Mouse (Mus musculus) liver, embryonic 15.5 days (tissue): ENCODE results near the gene Atxn7l1. TPM values are rescaled to one million over a fixed set of nuclear protein-coding genes. Genes with fewer than 3 reads are reported as not detected.

Source experiments
- ATAC-seq: fragments of 200-750 bp; cut with Nextera tagmentation; 2 replicates; pipeline ENCODE4 v1.8.0; 2017; ENCODE audit warnings: moderate number of reproducible peaks, mild to moderate bottlenecking, moderate library complexity; ENCODE audit not compliant: insufficient read depth
- H3K27ac ChIP-seq: fragments of 300-500 bp; sonication (generic); replicated peaks from 2 replicates; pipeline ENCODE4 v1.5.1; 2015; ENCODE audit warnings: mild to moderate bottlenecking, inconsistent platforms
- H3K27me3 ChIP-seq: fragments of 300-500 bp; sonication (generic); 2 replicates; pipeline ENCODE4 v1.6.1; 2015; ENCODE audit warnings: mild to moderate bottlenecking, inconsistent platforms
- H3K36me3 ChIP-seq: fragments of 300-500 bp; sonication (generic); replicated peaks from 2 replicates; pipeline ENCODE4 v1.6.1; 2015; ENCODE audit warnings: moderate library complexity, mild to moderate bottlenecking, inconsistent platforms
- H3K4me1 ChIP-seq: fragments of 300-500 bp; sonication (generic); replicated peaks from 2 replicates; pipeline ENCODE4 v1.6.1; 2015; ENCODE audit warnings: inconsistent platforms
- H3K4me2 ChIP-seq: fragments of 300-500 bp; sonication (generic); 2 replicates; pipeline ENCODE4 v1.6.1; 2015; ENCODE audit warnings: moderate library complexity, mild to moderate bottlenecking, inconsistent platforms
- H3K4me3 ChIP-seq: fragments of 300-500 bp; sonication (generic); replicated peaks from 2 replicates; pipeline ENCODE4 v1.5.1; 2015; ENCODE audit warnings: mild to moderate bottlenecking, inconsistent platforms
- H3K9ac ChIP-seq: fragments of 300-500 bp; sonication (generic); 2 replicates; pipeline ENCODE4 v1.6.1; 2015; ENCODE audit warnings: moderate library complexity, mild to moderate bottlenecking, inconsistent platforms
- H3K9me3 ChIP-seq: fragments of 300-500 bp; sonication (generic); replicated peaks from 2 replicates; pipeline ENCODE4 v1.6.1; 2016; ENCODE audit warnings: inconsistent platforms
- WGBS: fragments of 180-500 bp; shearing (Covaris S2); methylation state at CpG from one replicate; pipeline ENCODE4 v1.1.7; 2015; ENCODE audit warnings: mixed read lengths; ENCODE audit not compliant: insufficient replicate concordance; 5-methylcytosine and 5-hydroxymethylcytosine counted together
- polyA plus RNA-seq: library from polyadenylated mRNA; unstranded; fragments of >200 nt; fragmentation: Nextera tagmentation; extraction: Ambion mirVana; gene quantifications from 2 replicates; pipeline ENCODE4 v1.2.1, GENCODE M21; 2015

Atxn7l1 gene
- polyA plus RNA-seq, 1 experiment from 2014 or later, result 14.7 TPM

GRCm38 (mm10) chr12:33255256-33255655, 107.8 kb downstream of the Atxn7l1 start:
- H3K9me3 ChIP-seq, result no peaks in the 10 kb centered on the region
- no peak overlapping the region for H3K4me3 ChIP-seq
- no peak for ATAC-seq
- H3K27me3 ChIP-seq, result no peaks in the 10 kb centered on the region
- H3K4me2 ChIP-seq, result no peak overlapping the region
- H3K27ac ChIP-seq, result no peak overlapping the region
- no peaks in the 10 kb centered on the region; the same call in 1 of the 2 replicates for H3K36me3 ChIP-seq
- WGBS, result 85% methylated on average over 2 of the region's 2 CpGs
- H3K9ac ChIP-seq, result no peak overlapping the region
- H3K4me1 ChIP-seq, result no peaks in the 10 kb centered on the region

GRCm38 (mm10) chr12:33256426-33256825, 108.9 kb downstream of the Atxn7l1 start:
- 85% methylated on average over 6 of the region's 6 CpGs for WGBS
- no peaks in the 10 kb centered on the region for H3K27me3 ChIP-seq
- ATAC-seq, result no peak
- no peak overlapping the region for H3K4me2 ChIP-seq
- no peaks in the 10 kb centered on the region for H3K36me3 ChIP-seq
- no peaks in the 10 kb centered on the region for H3K4me1 ChIP-seq
- H3K27ac ChIP-seq, result no peak overlapping the region
- no peaks in the 10 kb centered on the region for H3K9me3 ChIP-seq
- no peak overlapping the region for H3K9ac ChIP-seq
- no peak overlapping the region for H3K4me3 ChIP-seq

- no peak for ATAC-seq
- Histone ChIP-seq H3K4me2 (no peak overlapping the region), H3K9ac (no peak overlapping the region), H3K36me3 (no peaks in the 10 kb centered on the region), H3K27ac (no peak overlapping the region), H3K27me3 (no peaks in the 10 kb centered on the region), H3K4me1 (no peaks in the 10 kb centered on the region), H3K4me3 (no peak overlapping the region), H3K9me3 (no peaks in the 10 kb centered on the region)
- WGBS, result 81% methylated on average over 5 of the region's 5 CpGs
Measured at GRCm38 (mm10) chr12:33258995-33259529, 111.6 kb downstream of the Atxn7l1 start.

GRCm38 (mm10) chr12:33260575-33260974, 113.1 kb downstream of the Atxn7l1 start:
- Histone ChIP-seq H3K36me3 (no peaks in the 10 kb centered on the region), H3K9ac (no peak overlapping the region), H3K4me1 (no peaks in the 10 kb centered on the region), H3K9me3 (no peaks in the 10 kb centered on the region), H3K4me2 (no peak overlapping the region), H3K4me3 (no peak overlapping the region), H3K27me3 (no peaks in the 10 kb centered on the region), H3K27ac (no peak overlapping the region)
- ATAC-seq, result no peak
- WGBS, result 73% methylated on average over 7 of the region's 7 CpGs

GRCm38 (mm10) chr12:33265877-33266276, 118.4 kb downstream of the Atxn7l1 start:
- Histone ChIP-seq H3K36me3 (no peaks in the 10 kb centered on the region), H3K4me1 (no peaks in the 10 kb centered on the region), H3K9me3 (no peaks in the 10 kb centered on the region), H3K4me2 (no peak overlapping the region), H3K4me3 (no peak overlapping the region), H3K27ac (no peak overlapping the region), H3K9ac (no peak overlapping the region), H3K27me3 (no peaks in the 10 kb centered on the region)
- ATAC-seq, result no peak
- 77% methylated on average over 11 of the region's 11 CpGs for WGBS

- Histone ChIP-seq H3K9ac (no peak overlapping the region), H3K4me1 (no peaks in the 10 kb centered on the region), H3K27me3 (no peaks in the 10 kb centered on the region), H3K9me3 (no peaks in the 10 kb centered on the region), H3K4me3 (no peak overlapping the region), H3K27ac (no peak overlapping the region), H3K36me3 (no peaks in the 10 kb centered on the region), H3K4me2 (no peak overlapping the region)
- 78% methylated on average over 4 of the region's 4 CpGs for WGBS
- no peak for ATAC-seq
Measured at GRCm38 (mm10) chr12:33267965-33268364, 120.5 kb downstream of the Atxn7l1 start.

GRCm38 (mm10) chr12:33269743-33270142, 122.2 kb downstream of the Atxn7l1 start:
- H3K4me1 ChIP-seq, result no peaks in the 10 kb centered on the region
- H3K27ac ChIP-seq, result no peak overlapping the region
- 65% methylated on average over 5 of the region's 5 CpGs for WGBS
- no peak overlapping the region for H3K4me2 ChIP-seq
- no peaks in the 10 kb centered on the region for H3K9me3 ChIP-seq
- no peak for ATAC-seq
- H3K9ac ChIP-seq, result no peak overlapping the region
- H3K36me3 ChIP-seq, result no peaks in the 10 kb centered on the region
- H3K27me3 ChIP-seq, result no peaks in the 10 kb centered on the region
- H3K4me3 ChIP-seq, result no peak overlapping the region

GRCm38 (mm10) chr12:33271865-33272264, 124.4 kb downstream of the Atxn7l1 start:
- H3K36me3 ChIP-seq, result no peaks in the 10 kb centered on the region

GRCm38 (mm10) chr12:33272441-33272840, 124.9 kb downstream of the Atxn7l1 start:
- Histone ChIP-seq H3K4me2 (no peak overlapping the region), H3K27ac (no peak overlapping the region), H3K4me1 (no peaks in the 10 kb centered on the region), H3K9ac (no peak overlapping the region), H3K4me3 (no peak overlapping the region), H3K27me3 (no peaks in the 10 kb centered on the region), H3K36me3 (no peaks in the 10 kb centered on the region), H3K9me3 (no peaks in the 10 kb centered on the region)
- WGBS, result 77% methylated on average over 9 of the region's 9 CpGs
- no peak for ATAC-seq

More at GRCm38 (mm10) chr12:33271865-33272264, 124.4 kb downstream of the Atxn7l1 start:
- Histone ChIP-seq H3K9me3 (no peaks in the 10 kb centered on the region), H3K4me2 (no peak overlapping the region), H3K9ac (no peak overlapping the region), H3K27ac (no peak overlapping the region), H3K4me1 (no peaks in the 10 kb centered on the region), H3K27me3 (no peaks in the 10 kb centered on the region), H3K4me3 (no peak overlapping the region)
- ATAC-seq, result no peak
- WGBS, result 78% methylated on average over 12 of the region's 12 CpGs

- 82% methylated on average over 4 of the region's 4 CpGs for WGBS
- Histone ChIP-seq H3K4me3 (no peak overlapping the region), H3K36me3 (no peaks in the 10 kb centered on the region), H3K4me1 (no peaks in the 10 kb centered on the region), H3K9ac (no peak overlapping the region), H3K9me3 (no peaks in the 10 kb centered on the region), H3K4me2 (no peak overlapping the region), H3K27ac (no peak overlapping the region), H3K27me3 (no peaks in the 10 kb centered on the region)
- ATAC-seq, result no peak
Measured at GRCm38 (mm10) chr12:33273147-33273546, 125.7 kb downstream of the Atxn7l1 start.

GRCm38 (mm10) chr12:33273668-33274067, 126.2 kb downstream of the Atxn7l1 start:
- whole genome bisulfite sequencing, result 67% methylated on average over 9 of the region's 9 CpGs
- no peaks in the 10 kb centered on the region for H3K9me3 ChIP-seq
- no peaks in the 10 kb centered on the region for H3K4me1 ChIP-seq
- no peak for ATAC-seq
- H3K27ac ChIP-seq, result no peak overlapping the region
- no peak overlapping the region for H3K4me3 ChIP-seq
- H3K27me3 ChIP-seq, result no peaks in the 10 kb centered on the region
- no peak overlapping the region for H3K4me2 ChIP-seq
- H3K9ac ChIP-seq, result no peak overlapping the region
- no peaks in the 10 kb centered on the region for H3K36me3 ChIP-seq

- Histone ChIP-seq H3K36me3 (no peaks in the 10 kb centered on the region), H3K27ac (no peak overlapping the region), H3K4me3 (no peak overlapping the region), H3K4me1 (no peaks in the 10 kb centered on the region), H3K9me3 (no peaks in the 10 kb centered on the region), H3K9ac (no peak overlapping the region), H3K4me2 (no peak overlapping the region), H3K27me3 (no peaks in the 10 kb centered on the region)
- no peak for ATAC-seq
- 55% methylated on average over 1 of the region's 1 CpGs for WGBS
Measured at GRCm38 (mm10) chr12:33276028-33276427, 128.5 kb downstream of the Atxn7l1 start.
